Mouse (Mus musculus) testis, postnatal 10 days (tissue): Measurements from ENCODE around the gene Naaa.
A peak's percentile ranks its signal among the peaks of the same experiment; 100 is the strongest.

Experiments
- DNase-seq: peaks from one replicate; pipeline ENCODE4 v3.0.0; 2021; ENCODE audit warnings: low spot score

Naaa gene

GRCm38 (mm10) chr5:92277437-92278394 lies at the start of gene Naaa:
Gene Naaa (minus strand): TSS chr5:92278170.
- peak; percentile 85 for DNase-seq

GRCm38 (mm10) chr5:92327367-92327766 lies 49.4 kb upstream of the Naaa start:
- no peak for DNase-seq

GRCm38 (mm10) chr5:92323264-92323663 lies 45.3 kb upstream of the Naaa start:
- no peak for DNase-seq

GRCm38 (mm10) chr5:92322612-92323011 lies 44.6 kb upstream of the Naaa start:
- no peak for DNase-seq

GRCm38 (mm10) chr5:92321631-92322400 lies 43.8 kb upstream of the Naaa start:
- no peak for DNase-seq

- DNase-seq, result no peak
Observed at GRCm38 (mm10) chr5:92318596-92318995, 40.6 kb upstream of the Naaa start.

GRCm38 (mm10) chr5:92318119-92318518 lies 40.1 kb upstream of the Naaa start:
- no peak for DNase-seq

GRCm38 (mm10) chr5:92313776-92314175 lies 35.8 kb upstream of the Naaa start:
- DNase-seq, result no peak

GRCm38 (mm10) chr5:92312046-92312715 lies 34.2 kb upstream of the Naaa start:
- DNase-seq, result peak; percentile 94

- DNase-seq, result peak; percentile 92
Observed at GRCm38 (mm10) chr5:92309681-92310511, 31.9 kb upstream of the Naaa start, which contains the start of gene Sdad1. Gene Sdad1 (minus strand): TSS chr5:92310479.

- no peak for DNase-seq
Observed at GRCm38 (mm10) chr5:92304291-92304690, 26.3 kb upstream of the Naaa start.

GRCm38 (mm10) chr5:92302149-92302840 lies 24.3 kb upstream of the Naaa start:
- DNase-seq, result no peak

GRCm38 (mm10) chr5:92294525-92294924 lies 16.6 kb upstream of the Naaa start:
- no peak for DNase-seq

- no peak for DNase-seq
Observed at GRCm38 (mm10) chr5:92291652-92292414, 13.9 kb upstream of the Naaa start.

GRCm38 (mm10) chr5:92287840-92288239 lies 9.9 kb upstream of the Naaa start:
- DNase-seq, result no peak

GRCm38 (mm10) chr5:92283107-92283506 lies 5.1 kb upstream of the Naaa start:
- DNase-seq, result no peak

- DNase-seq, result no peak
Observed at GRCm38 (mm10) chr5:92282571-92282970, 4.6 kb upstream of the Naaa start.

- no peak for DNase-seq
Observed at GRCm38 (mm10) chr5:92278942-92279537, 1.1 kb upstream of the Naaa start.

GRCm38 (mm10) chr5:92270496-92270895 lies 7.5 kb downstream of the Naaa start:
- no peak for DNase-seq
